Mouse (Mus musculus): Measurements from ENCODE around the gene Gskip.

DNA sequence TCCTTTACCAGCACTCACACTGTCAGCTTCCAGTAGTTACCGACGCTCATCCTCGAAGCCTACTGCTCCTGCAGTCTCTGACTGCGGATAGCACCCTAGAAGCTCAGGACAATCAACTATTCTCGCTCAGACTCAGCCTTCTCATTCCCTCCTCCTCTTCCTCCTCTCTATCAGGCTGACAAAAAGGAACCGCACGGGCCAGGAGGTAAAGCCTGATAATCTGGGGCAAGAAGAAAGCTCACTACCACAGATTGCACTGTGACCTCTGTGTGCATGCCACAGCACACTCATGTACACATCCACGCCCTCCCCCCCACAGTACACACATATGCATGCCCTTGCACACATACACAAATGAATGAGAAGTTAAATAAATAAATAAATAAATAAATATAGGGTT, 8.4 kb upstream of the Gskip start:
- TF ChIP-seq CTCF (IDR thresholded peaks at IDR 0.05; ENCODE audit: insufficient read depth, low read depth, low read length) (no peak), POLR2A (IDR thresholded peaks at IDR 0.05; ENCODE audit: insufficient read depth, low read depth, low read length) (no peak)
